Mouse (Mus musculus): ENCODE measurements at regions not wholly inside any gene's neighbourhood (a gene's known extent, or its start where the extent isn't known, plus 50 kb on each side); places are given as distances from the start of the nearest gene placed in this dataset.

- no peaks in the 10 kb centered on the region for H3K36me3 ChIP-seq
- H3K27me3 ChIP-seq (replicated peaks), result no peaks in the 10 kb centered on the region
- H3K4me3 ChIP-seq (replicated peaks), result no peak overlapping the region
- H3K9me3 ChIP-seq (replicated peaks), result no peaks in the 10 kb centered on the region
- no peak overlapping the region for H3K9ac ChIP-seq (replicated peaks)
- no peak overlapping the region for H3K27ac ChIP-seq (replicated peaks)
- WGBS, result 89% methylated on average over 16 of the region's 16 CpGs
- ATAC-seq (ENCODE audit: low FRiP score), result no peak
- no peaks in the 10 kb centered on the region for H3K4me1 ChIP-seq
- H3K4me2 ChIP-seq, result no peak overlapping the region
Observed at GRCm38 (mm10) chr2:61344556-61345131, 233.7 kb upstream of the Tank start.

GRCm38 (mm10) chr2:61341254-61341653 is 237.1 kb upstream of the Tank start:
- Histone ChIP-seq H3K9ac (replicated peaks) (no peak overlapping the region), H3K27me3 (replicated peaks) (no peaks in the 10 kb centered on the region), H3K4me2 (no peak overlapping the region), H3K27ac (replicated peaks) (no peak overlapping the region), H3K4me1 (no peaks in the 10 kb centered on the region), H3K4me3 (replicated peaks) (no peak overlapping the region), H3K9me3 (replicated peaks) (no peaks in the 10 kb centered on the region), H3K36me3 (no peaks in the 10 kb centered on the region)
- 88% methylated on average over 5 of the region's 5 CpGs for WGBS
- no peak for ATAC-seq (ENCODE audit: low FRiP score)

- H3K4me1 ChIP-seq, result no peaks in the 10 kb centered on the region
- no peak overlapping the region for H3K4me2 ChIP-seq
- no peaks in the 10 kb centered on the region for H3K36me3 ChIP-seq
- WGBS, result 87% methylated on average over 4 of the region's 4 CpGs
- no peak overlapping the region for H3K4me3 ChIP-seq (replicated peaks)
- ATAC-seq (ENCODE audit: low FRiP score), result no peak
- H3K27me3 ChIP-seq (replicated peaks), result no peaks in the 10 kb centered on the region
- H3K9ac ChIP-seq (replicated peaks), result no peak overlapping the region
- H3K9me3 ChIP-seq (replicated peaks), result no peaks in the 10 kb centered on the region
- H3K27ac ChIP-seq (replicated peaks), result no peak overlapping the region
Observed at GRCm38 (mm10) chr2:61319226-61319625, 259.2 kb upstream of the Tank start.

- no peak overlapping the region for H3K4me3 ChIP-seq (replicated peaks)
- 73% methylated on average over 4 of the region's 4 CpGs for WGBS
- H3K36me3 ChIP-seq, result no peaks in the 10 kb centered on the region
- no peak overlapping the region for H3K27ac ChIP-seq (replicated peaks)
- H3K9ac ChIP-seq (replicated peaks), result no peak overlapping the region
- no peak for ATAC-seq (ENCODE audit: low FRiP score)
- H3K4me2 ChIP-seq, result no peak overlapping the region
- H3K9me3 ChIP-seq (replicated peaks), result no peaks in the 10 kb centered on the region
- no peaks in the 10 kb centered on the region for H3K27me3 ChIP-seq (replicated peaks)
- H3K4me1 ChIP-seq, result no peaks in the 10 kb centered on the region
Observed at GRCm38 (mm10) chr2:61310405-61310804, 268.0 kb upstream of the Tank start.

- Histone ChIP-seq H3K27me3 (replicated peaks) (no peaks in the 10 kb centered on the region), H3K4me1 (no peaks in the 10 kb centered on the region), H3K9me3 (replicated peaks) (no peaks in the 10 kb centered on the region), H3K4me3 (replicated peaks) (no peak overlapping the region), H3K4me2 (no peak overlapping the region), H3K9ac (replicated peaks) (no peak overlapping the region), H3K27ac (replicated peaks) (no peak overlapping the region), H3K36me3 (no peaks in the 10 kb centered on the region)
- 92% methylated on average over 2 of the region's 2 CpGs for WGBS
- ATAC-seq (ENCODE audit: low FRiP score), result no peak
Observed at GRCm38 (mm10) chr2:61309219-61309618, 269.2 kb upstream of the Tank start.

- no peak overlapping the region for H3K4me2 ChIP-seq
- H3K4me1 ChIP-seq, result no peaks in the 10 kb centered on the region
- 68% methylated on average over 5 of the region's 5 CpGs for WGBS
- no peak overlapping the region for H3K9ac ChIP-seq (replicated peaks)
- no peaks in the 10 kb centered on the region for H3K27me3 ChIP-seq (replicated peaks)
- H3K27ac ChIP-seq (replicated peaks), result no peak overlapping the region
- H3K4me3 ChIP-seq (replicated peaks), result no peak overlapping the region
- no peaks in the 10 kb centered on the region for H3K36me3 ChIP-seq
- ATAC-seq (ENCODE audit: low FRiP score), result no peak
- no peaks in the 10 kb centered on the region for H3K9me3 ChIP-seq (replicated peaks)
Observed at GRCm38 (mm10) chr2:61297135-61297534, 281.2 kb upstream of the Tank start.

- Histone ChIP-seq H3K4me3 (replicated peaks) (no peak overlapping the region), H3K27ac (replicated peaks) (no peak overlapping the region), H3K9me3 (replicated peaks) (no peaks in the 10 kb centered on the region), H3K27me3 (replicated peaks) (no peaks in the 10 kb centered on the region), H3K4me1 (no peaks in the 10 kb centered on the region), H3K4me2 (no peak overlapping the region), H3K36me3 (no peaks in the 10 kb centered on the region), H3K9ac (replicated peaks) (no peak overlapping the region)
- WGBS, result 90% methylated on average over 6 of the region's 6 CpGs
- ATAC-seq (ENCODE audit: low FRiP score), result no peak
Observed at GRCm38 (mm10) chr2:61296606-61297005, 281.8 kb upstream of the Tank start.

GRCm38 (mm10) chr2:61295261-61295964 is 283.0 kb upstream of the Tank start:
- ATAC-seq (ENCODE audit: low FRiP score), result no peak
- Histone ChIP-seq H3K36me3 (no peaks in the 10 kb centered on the region), H3K9me3 (replicated peaks) (no peaks in the 10 kb centered on the region), H3K27ac (replicated peaks) (0 out of 2 replicates have a peak overlapping the region, but pooled peaks have one; percentile 41), H3K4me2 (no peak overlapping the region), H3K9ac (replicated peaks) (no peak overlapping the region), H3K4me1 (no peaks in the 10 kb centered on the region), H3K4me3 (replicated peaks) (no peak overlapping the region), H3K27me3 (replicated peaks) (no peaks in the 10 kb centered on the region)
- 52% methylated on average over 6 of the region's 6 CpGs for WGBS

- 80% methylated on average over 2 of the region's 2 CpGs for WGBS
- no peak for ATAC-seq (ENCODE audit: low FRiP score)
Observed at GRCm38 (mm10) chr2:61288246-61288645, 290.1 kb upstream of the Tank start.

GRCm38 (mm10) chr2:61284706-61285105 is 293.7 kb upstream of the Tank start:
- Histone ChIP-seq H3K9me3 (replicated peaks) (no peaks in the 10 kb centered on the region), H3K4me2 (no peak overlapping the region), H3K4me1 (peaks cover 13% of the 10 kb centered on the region), H3K9ac (replicated peaks) (no peak overlapping the region), H3K27ac (replicated peaks) (no peak overlapping the region), H3K36me3 (no peaks in the 10 kb centered on the region), H3K4me3 (replicated peaks) (no peak overlapping the region), H3K27me3 (replicated peaks) (no peaks in the 10 kb centered on the region)
- ATAC-seq (ENCODE audit: low FRiP score), result no peak
- WGBS, result 55% methylated on average over 6 of the region's 6 CpGs

More at GRCm38 (mm10) chr2:61288246-61288645, 290.1 kb upstream of the Tank start:
- Histone ChIP-seq H3K27ac (replicated peaks) (no peak overlapping the region), H3K36me3 (no peaks in the 10 kb centered on the region), H3K4me3 (replicated peaks) (no peak overlapping the region), H3K4me2 (no peak overlapping the region), H3K4me1 (peaks cover 13% of the 10 kb centered on the region), H3K27me3 (replicated peaks) (no peaks in the 10 kb centered on the region), H3K9me3 (replicated peaks) (no peaks in the 10 kb centered on the region), H3K9ac (replicated peaks) (no peak overlapping the region)

GRCm38 (mm10) chr2:61283829-61284601 is 294.4 kb upstream of the Tank start:
- H3K36me3 ChIP-seq, result no peaks in the 10 kb centered on the region
- peak overlapping the region; percentile 69 for H3K27ac ChIP-seq (replicated peaks)
- peak overlapping the region; percentile 20 for H3K4me3 ChIP-seq (replicated peaks)
- 0 out of 2 replicates have a peak overlapping the region, but pooled peaks have one; percentile 17 for H3K9ac ChIP-seq (replicated peaks)
- 14% methylated on average over 9 of the region's 9 CpGs for WGBS
- no peaks in the 10 kb centered on the region for H3K27me3 ChIP-seq (replicated peaks)
- peak; percentile 61 for ATAC-seq (ENCODE audit: low FRiP score)
- peaks cover 13% of the 10 kb centered on the region for H3K4me1 ChIP-seq
- peak overlapping the region; percentile 51 for H3K4me2 ChIP-seq
- no peaks in the 10 kb centered on the region for H3K9me3 ChIP-seq (replicated peaks)

- WGBS, result 90% methylated on average over 5 of the region's 5 CpGs
- Histone ChIP-seq H3K4me3 (replicated peaks) (no peak overlapping the region), H3K9ac (replicated peaks) (no peak overlapping the region), H3K27me3 (replicated peaks) (no peaks in the 10 kb centered on the region), H3K27ac (replicated peaks) (no peak overlapping the region), H3K36me3 (no peaks in the 10 kb centered on the region), H3K9me3 (replicated peaks) (no peaks in the 10 kb centered on the region), H3K4me1 (peaks cover 8% of the 10 kb centered on the region; the same call in 1 of the 2 replicates), H3K4me2 (no peak overlapping the region)
- no peak for ATAC-seq (ENCODE audit: low FRiP score)
Observed at GRCm38 (mm10) chr2:61272721-61273120, 305.7 kb upstream of the Tank start.
